Mouse (Mus musculus): ENCODE measurements around the gene Tie1. TPM values are rescaled to one million over a fixed set of nuclear protein-coding genes. Genes with fewer than 3 reads are reported as not detected.
"Not testable (repeated sequence)": the region's sequence is repeated elsewhere in the genome, so short reads cannot be mapped to it uniquely, and the experiment has no call there.

Gene Tie1
- 10 to 100 TPM; 47.5 to 56.8 TPM for total RNA-seq (2021)
- long read RNA-seq, experiment 1, full-length matches to known transcripts, result 26 of 47 reads
- long read RNA-seq, experiment 1, partial matches to known transcripts, result 6 of 47 reads
- long read RNA-seq, experiment 1, other reads (novel, unspliced or antisense), result 15 of 47 reads
- long read RNA-seq, experiment 2, full-length matches to known transcripts, result 11 of 25 reads
- long read RNA-seq, experiment 2, partial matches to known transcripts, result 5 of 25 reads
- long read RNA-seq, experiment 2, other reads (novel, unspliced or antisense), result 9 of 25 reads

GRCm38 (mm10) chr4:118489717-118490132, at the start of gene Tie1:
Gene Tie1 (minus strand): TSS chr4:118490061.
- DNase-seq, result peak; percentile 78 to 94

- no peak for DNase-seq
Observed at GRCm38 (mm10) chr4:118537801-118538200, 47.9 kb upstream of the Tie1 start.

- no peak for DNase-seq
Observed at GRCm38 (mm10) chr4:118535610-118536009, 45.7 kb upstream of the Tie1 start.

- no peak for DNase-seq
Observed at GRCm38 (mm10) chr4:118533605-118534004, 43.7 kb upstream of the Tie1 start.

- DNase-seq, result no peak
Observed at GRCm38 (mm10) chr4:118533156-118533555, 43.3 kb upstream of the Tie1 start.

- no peak for DNase-seq
Observed at GRCm38 (mm10) chr4:118532663-118533062, 42.8 kb upstream of the Tie1 start.

- no peak for DNase-seq
Observed at GRCm38 (mm10) chr4:118527720-118528119, 37.9 kb upstream of the Tie1 start.

GRCm38 (mm10) chr4:118527335-118527681, 37.4 kb upstream of the Tie1 start:
- no peak for DNase-seq

GRCm38 (mm10) chr4:118526408-118527334, 36.8 kb upstream of the Tie1 start, which contains the start of gene 2610528J11Rik:
Gene 2610528J11Rik (plus strand): TSS chr4:118526999.
- DNase-seq, result no peak

- DNase-seq, result no peak
Observed at GRCm38 (mm10) chr4:118525779-118526178, 35.9 kb upstream of the Tie1 start.

- peak in 1 of 2 experiments; percentile 14 for DNase-seq
Observed at GRCm38 (mm10) chr4:118523976-118524375, 34.1 kb upstream of the Tie1 start.

- no peak for DNase-seq
Observed at GRCm38 (mm10) chr4:118522248-118522647, 32.4 kb upstream of the Tie1 start.

- DNase-seq, result no peak
Observed at GRCm38 (mm10) chr4:118518208-118518607, 28.3 kb upstream of the Tie1 start.

GRCm38 (mm10) chr4:118517497-118518146, 27.8 kb upstream of the Tie1 start:
- DNase-seq, result no peak

- peak; percentile 35 to 66 for DNase-seq
Observed at GRCm38 (mm10) chr4:118516699-118517496, 27.0 kb upstream of the Tie1 start.

GRCm38 (mm10) chr4:118509050-118509449, 19.2 kb upstream of the Tie1 start:
- peak; percentile 25 to 65 for DNase-seq

GRCm38 (mm10) chr4:118507171-118507570, 17.3 kb upstream of the Tie1 start:
- not testable (repeated sequence) for DNase-seq

- peak; percentile 25 to 63 for DNase-seq
Observed at GRCm38 (mm10) chr4:118505551-118505950, 15.7 kb upstream of the Tie1 start.

GRCm38 (mm10) chr4:118500792-118501191, 10.9 kb upstream of the Tie1 start:
- no peak for DNase-seq

GRCm38 (mm10) chr4:118500171-118500724, 10.4 kb upstream of the Tie1 start:
- peak; percentile 58 to 85 for DNase-seq

GRCm38 (mm10) chr4:118490461-118490860, 600 bp upstream of the Tie1 start:
- no peak for DNase-seq
